Mouse (Mus musculus): Measurements from ENCODE around the gene Gpr83.

The Gpr83 gene

GRCm38 (mm10) chr9:14907816-14908415, 47.9 kb downstream of the Gpr83 start:
- no peak for DNase-seq

DNA sequence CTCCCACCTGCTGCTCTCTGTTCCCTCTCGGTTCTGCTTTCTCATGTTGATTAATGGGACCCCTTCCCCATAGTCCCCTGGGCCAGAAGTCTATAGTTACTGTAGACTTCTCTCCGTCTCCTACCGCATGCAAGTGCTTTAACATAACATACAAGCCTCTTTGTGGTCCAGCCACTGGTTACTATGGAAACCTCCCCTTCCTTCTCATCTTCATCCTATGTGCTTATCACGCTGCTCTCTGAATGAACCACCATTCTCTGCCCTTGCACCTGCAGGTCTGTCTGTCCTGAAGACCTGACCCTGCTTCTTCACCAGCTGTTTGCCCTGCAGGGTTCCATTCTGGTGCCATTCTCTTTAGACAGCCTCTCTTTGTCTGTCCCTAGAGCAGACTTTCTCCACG, 50.0 kb downstream of the Gpr83 start:
- DNase-seq: no peak

DNA sequence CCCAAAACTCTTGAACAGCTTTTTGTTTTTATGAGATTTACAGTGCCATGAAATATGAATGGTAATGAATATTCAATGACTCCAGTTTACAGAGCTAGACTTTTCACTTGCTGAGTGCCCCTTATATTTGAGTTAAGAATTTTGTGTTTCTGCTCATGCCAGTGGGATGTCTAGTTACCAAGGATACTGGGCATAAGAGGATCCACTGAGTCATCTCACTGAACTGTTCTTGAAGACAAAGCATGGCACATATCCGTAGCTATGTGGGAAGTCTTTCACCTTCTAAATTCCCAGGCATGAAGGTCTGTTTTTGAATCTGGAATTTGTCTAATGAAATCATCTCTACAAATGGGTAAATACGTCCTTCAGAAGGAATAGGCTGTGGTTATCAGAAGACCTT, 52.0 kb downstream of the Gpr83 start:
- no peak for DNase-seq

DNA sequence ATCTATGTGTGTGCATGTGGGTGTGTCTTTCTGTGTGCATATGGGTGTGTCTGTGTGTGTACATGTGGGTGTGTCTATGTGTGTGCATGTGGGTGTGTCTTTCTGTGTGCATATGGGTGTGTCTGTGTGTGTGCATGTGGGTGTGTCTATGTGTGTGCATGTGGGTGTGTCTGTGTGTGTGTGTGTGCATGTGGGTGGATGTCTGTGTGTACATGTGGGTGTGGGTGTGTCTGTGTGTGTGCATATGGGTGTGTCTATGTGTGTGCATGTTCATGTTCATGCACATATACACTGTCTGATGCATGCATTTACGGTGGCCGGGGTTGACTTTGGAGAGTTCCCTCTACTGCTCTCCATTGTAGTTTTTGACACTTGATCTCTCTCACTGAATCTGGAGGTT, 57.7 kb downstream of the Gpr83 start:
- no peak for DNase-seq

DNA sequence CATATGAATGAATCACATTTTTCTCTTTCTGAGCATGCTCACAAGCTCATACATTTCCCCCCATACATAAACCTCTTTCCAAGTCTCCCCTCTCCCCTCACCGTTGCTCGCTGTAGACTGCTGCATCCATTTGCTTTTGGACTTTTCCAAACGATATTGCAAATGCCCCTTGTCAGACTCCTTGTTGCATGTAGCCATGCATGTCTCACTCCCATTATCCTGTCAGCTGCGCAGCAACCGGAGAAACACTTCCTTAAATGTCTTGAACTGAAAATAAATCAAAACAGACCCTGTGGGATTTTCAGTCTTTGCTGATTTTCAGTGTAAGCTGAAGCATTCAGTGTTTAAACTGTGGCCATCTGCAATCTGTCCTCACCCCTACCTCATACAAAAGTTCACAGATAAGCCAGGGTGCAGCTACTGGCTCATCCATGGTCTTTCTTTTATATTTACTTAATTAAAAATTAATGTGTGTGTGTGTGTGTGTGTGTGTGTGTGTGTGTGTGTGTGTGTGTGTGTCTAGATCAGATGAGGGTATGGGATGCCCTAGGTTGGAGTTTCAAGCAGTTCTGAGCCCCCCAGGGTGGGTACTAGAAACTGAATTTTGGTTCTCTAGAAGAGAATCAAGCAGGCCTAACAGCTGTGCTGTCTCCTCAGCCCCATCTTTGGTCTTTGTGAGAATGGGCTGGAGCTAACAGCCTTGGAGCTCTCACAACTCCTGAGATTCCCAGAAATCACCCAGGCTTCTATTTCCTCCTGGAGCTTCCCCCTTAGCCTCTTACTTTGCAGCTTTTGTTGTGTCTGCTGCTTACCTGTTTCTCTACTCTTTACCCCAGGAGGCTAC, 59.0 kb downstream of the Gpr83 start:
- DNase-seq: no peak

Data from cerebellum, adult 9-11 months (tissue).